Mouse (Mus musculus) CH12.LX (cell line): ENCODE measurements at regions not wholly inside any gene's neighbourhood (a gene's known extent, or its start where the extent isn't known, plus 50 kb on each side); places are given as distances from the start of the nearest gene placed in this dataset.
A peak's percentile ranks its signal among the peaks of the same experiment; 100 is the strongest.
"Not testable (repeated sequence)": the region's sequence is repeated elsewhere in the genome, so short reads cannot be mapped to it uniquely, and the experiment has no call there.

Experiments
- DNase-seq: peaks from one replicate; pipeline ENCODE4 v3.0.0-alpha.2; 2013; ENCODE audit errors: extremely low read depth
- H3K27ac ChIP-seq: 2 replicates; pipeline ENCODE4 v1.5.1; 2012; ENCODE audit warnings: low read depth, mild to moderate bottlenecking, control low read depth, moderate library complexity; ENCODE audit not compliant: insufficient read depth
- H3K27me3 ChIP-seq: replicated peaks from 2 replicates; pipeline ENCODE3; 2012; ENCODE audit warnings: inconsistent platforms
- H3K36me3 ChIP-seq, 2 experiments: replicated peaks in 1 of 2; 2 replicates each; pipeline versions ENCODE3 to v1.6.1; 2012; ENCODE audit warnings: inconsistent platforms in 1 of 2, low read length in 1 of 2, mild to moderate bottlenecking in 1 of 2, mixed read lengths in 1 of 2, moderate library complexity in 1 of 2; ENCODE audit not compliant: control insufficient read depth in 1 of 2, insufficient read depth in 1 of 2
- H3K4me1 ChIP-seq, 2 experiments: 2 replicates each; pipeline ENCODE4 v1.6.1; 2012; ENCODE audit warnings: inconsistent platforms in 1 of 2, moderate library complexity in 1 of 2; ENCODE audit not compliant: insufficient read depth in 2 of 2, control insufficient read depth in 1 of 2
- H3K4me2 ChIP-seq: 2 replicates; pipeline ENCODE4 v1.6.1; 2012; ENCODE audit warnings: low read depth, mild to moderate bottlenecking, control low read depth; ENCODE audit not compliant: poor library complexity, insufficient read depth, severe bottlenecking
- H3K4me3 ChIP-seq, 3 experiments: fragments of 150-350 bp in 1 of 3; sonication (generic) in 1 of 3; replicated peaks in 1 of 3; 2 replicates each; pipeline versions ENCODE3 to v1.5.1; 2011 to 2012; ENCODE audit warnings: low read depth in 2 of 3, low read length in 2 of 3, mild to moderate bottlenecking in 2 of 3, moderate library complexity in 2 of 3, control low read depth in 1 of 3, improper control_type of control experiment in 1 of 3, inconsistent platforms in 1 of 3, mixed read lengths in 1 of 3; ENCODE audit not compliant: poor library complexity in 1 of 3
- H3K79me2 ChIP-seq: replicated peaks from 2 replicates; pipeline ENCODE4 v1.6.1; 2012; ENCODE audit warnings: mild to moderate bottlenecking, moderate library complexity; ENCODE audit not compliant: control insufficient read depth, poor library complexity, insufficient read depth, severe bottlenecking; ENCODE audit errors: extremely low read depth
- H3K9ac ChIP-seq: 2 replicates; pipeline ENCODE4 v1.6.1; 2012; ENCODE audit warnings: low read depth, mild to moderate bottlenecking, control low read depth, moderate library complexity; ENCODE audit not compliant: insufficient read depth
- H3K9me3 ChIP-seq: replicated peaks from 2 replicates; pipeline ENCODE3; 2012; ENCODE audit warnings: low read length, inconsistent platforms, mixed read lengths
- CHD2 ChIP-seq: IDR thresholded peaks from 2 replicates; pipeline ENCODE4 v1.6.1; 2011; ENCODE audit warnings: low read length, improper control_type of control experiment
- CTCF ChIP-seq, 2 experiments: IDR thresholded peaks in 1 of 2; conservative IDR thresholded peaks in 1 of 2; 2 replicates each; pipeline ENCODE4 v1.5.1; 2011 to 2012; ENCODE audit warnings: low read depth in 2 of 2, low read length in 2 of 2, improper control_type of control experiment in 1 of 2, inconsistent platforms in 1 of 2, mild to moderate bottlenecking in 1 of 2, moderate library complexity in 1 of 2
- GABPA ChIP-seq: IDR thresholded peaks from 2 replicates; pipeline ENCODE4 v1.6.1; 2012; ENCODE audit warnings: low read depth, low read length, improper control_type of control experiment, inconsistent platforms; ENCODE audit not compliant: insufficient replicate concordance
- MAFK ChIP-seq: IDR thresholded peaks from 2 replicates; pipeline ENCODE4 v1.6.1; 2011; ENCODE audit warnings: low read length, improper control_type of control experiment; ENCODE audit not compliant: insufficient replicate concordance
- MEF2A ChIP-seq: IDR thresholded peaks from 2 replicates; pipeline ENCODE4 v1.6.1; 2014; ENCODE audit warnings: low read depth, mild to moderate bottlenecking, inconsistent platforms, low read length, improper control_type of control experiment, borderline replicate concordance
- MXI1 ChIP-seq: IDR thresholded peaks from 2 replicates; pipeline ENCODE4 v1.6.1; 2011; ENCODE audit warnings: mild to moderate bottlenecking, low read depth, low read length, improper control_type of control experiment
- MYC ChIP-seq: IDR thresholded peaks from 2 replicates; pipeline ENCODE4 v1.6.1; 2011; ENCODE audit warnings: low read depth, mild to moderate bottlenecking, improper control_type of control experiment, low read length
- NRF1 ChIP-seq: IDR thresholded peaks from 2 replicates; pipeline ENCODE4 v1.6.1; 2014; ENCODE audit warnings: low read depth, mild to moderate bottlenecking, inconsistent platforms, low read length, improper control_type of control experiment, moderate library complexity
- RAD21 ChIP-seq: IDR thresholded peaks from 2 replicates; pipeline ENCODE4 v1.6.1; 2011; ENCODE audit warnings: low read depth, mild to moderate bottlenecking, low read length, improper control_type of control experiment, moderate library complexity
- RCOR1 ChIP-seq: conservative IDR thresholded peaks from 2 replicates; pipeline ENCODE4 v1.6.1; 2012; ENCODE audit warnings: low read depth, mild to moderate bottlenecking, inconsistent platforms, low read length, improper control_type of control experiment
- SMC3 ChIP-seq: IDR thresholded peaks from 2 replicates; pipeline ENCODE4 v1.6.1; 2011; ENCODE audit warnings: low read depth, low read length, improper control_type of control experiment
- TBP ChIP-seq: conservative IDR thresholded peaks from 2 replicates; pipeline ENCODE4 v1.6.1; 2011; ENCODE audit warnings: low read depth, low read length, improper control_type of control experiment
- ZMIZ1 ChIP-seq: IDR thresholded peaks from 2 replicates; pipeline ENCODE4 v1.6.1; 2012; ENCODE audit warnings: low read depth, mild to moderate bottlenecking, inconsistent platforms, low read length, improper control_type of control experiment
- dilution Hi-C: fragments of 300-500 bp; cut with MboI; formaldehyde crosslinking; loops from 2 replicates; pipeline ENCODE4 v1.14.3; 2020; ENCODE audit warnings: low sequenced_read_pairs; ENCODE audit not compliant: extremely low pct_unique_long_range_greater_than_20kb, extremely low pct_ligation_motif_present
- in situ Hi-C: fragments of 300-500 bp; cut with MboI; formaldehyde crosslinking; loops from 3 replicates; pipeline ENCODE4 v1.14.3; 2019; ENCODE audit warnings: low sequenced_read_pairs, low pct_ligation_motif_present, low pct_unique_long_range_greater_than_20kb, mixed read lengths

DNA sequence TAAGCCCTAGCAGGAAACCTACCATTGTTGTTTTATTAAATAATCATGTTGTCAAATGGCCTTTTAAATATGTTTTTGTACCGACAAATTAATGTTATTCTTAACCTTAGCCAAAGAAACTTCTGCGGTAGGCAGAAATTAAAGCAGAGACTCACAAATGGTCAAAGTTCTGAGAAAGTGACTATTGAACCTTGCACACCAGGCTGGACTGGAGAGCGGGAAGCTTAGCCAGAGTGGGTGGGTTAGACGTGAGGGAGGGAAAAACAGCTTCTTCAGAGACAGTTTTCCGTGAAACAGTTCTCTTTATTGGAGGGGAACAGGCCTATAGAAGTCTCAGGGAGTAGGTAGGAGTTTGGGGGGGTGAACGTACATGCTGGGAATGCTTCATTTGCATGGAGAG is 89.2 kb upstream of the Rbbp6 start:
- H3K4me3 ChIP-seq = no peak overlapping the region
- in situ Hi-C loops (no loop called here), dilution Hi-C loops (no loop called here)
- H3K4me2 ChIP-seq = no peak overlapping the region
- DNase-seq = no peak
- no peaks in the 10 kb centered on the region for H3K4me1 ChIP-seq
- no peaks in the 10 kb centered on the region for H3K36me3 ChIP-seq
- peaks cover 55% of the 10 kb centered on the region for H3K27me3 ChIP-seq
- TF ChIP-seq CHD2 (no peak), GABPA (no peak), MAFK (no peak), ZMIZ1 (no peak), MXI1 (no peak), MEF2A (no peak), TBP (no peak)
- peaks cover 8% of the 10 kb centered on the region for H3K9me3 ChIP-seq
- no peaks in the 10 kb centered on the region for H3K79me2 ChIP-seq
- no peak overlapping the region for H3K27ac ChIP-seq
- H3K9ac ChIP-seq = no peak overlapping the region

DNA sequence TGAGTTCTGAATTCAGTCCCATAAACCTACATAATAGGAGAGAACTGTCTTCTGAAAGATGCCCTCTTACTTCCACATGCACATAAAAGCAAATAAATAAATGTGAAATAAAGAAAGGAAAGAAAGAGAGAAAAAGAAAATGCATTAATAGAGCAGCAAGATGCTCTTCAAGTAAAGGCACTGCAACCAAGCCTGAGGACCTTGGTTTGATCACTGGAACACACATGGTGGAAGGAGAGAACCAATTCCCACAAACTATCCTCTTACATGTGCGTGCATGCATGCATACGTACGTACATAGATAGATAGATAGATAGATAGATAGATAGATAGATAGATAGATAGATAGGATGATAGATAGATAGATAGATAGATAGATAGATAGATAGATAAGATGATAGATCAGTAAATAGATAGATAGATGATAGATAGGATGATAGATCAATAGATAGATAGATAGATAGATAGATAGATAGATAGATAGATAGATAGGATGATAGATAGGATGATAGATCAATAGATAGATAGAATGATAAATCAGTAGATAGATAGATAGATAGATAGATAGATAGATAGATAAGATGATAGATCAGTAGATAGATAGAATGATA is 83.5 kb upstream of the Rbbp6 start:
- DNase-seq, dilution Hi-C loops, H3K27ac ChIP-seq, in situ Hi-C loops, H3K36me3 ChIP-seq, H3K79me2 ChIP-seq, H3K9me3 ChIP-seq, H3K4me1 ChIP-seq, H3K4me3 ChIP-seq, H3K4me2 ChIP-seq, H3K9ac ChIP-seq: not testable (repeated sequence)
- peaks cover 59% of the 10 kb centered on the region for H3K27me3 ChIP-seq

GRCm38 (mm10) chr7:122886737-122887136 is 78.7 kb upstream of the Rbbp6 start:
- no peaks in the 10 kb centered on the region for H3K9me3 ChIP-seq
- dilution Hi-C loops = no loop called here

More at GRCm38 (mm10) chr7:122886737-122887136, 78.7 kb upstream of the Rbbp6 start:
- Histone ChIP-seq H3K79me2 (no peaks in the 10 kb centered on the region), H3K4me1 (no peaks in the 10 kb centered on the region), H3K4me3 (no peak overlapping the region), H3K27me3 (peaks cover 46% of the 10 kb centered on the region), H3K9ac (no peak overlapping the region), H3K4me2 (no peak overlapping the region), H3K36me3 (no peaks in the 10 kb centered on the region), H3K27ac (no peak overlapping the region)
- in situ Hi-C loops = no loop called here
- no peak for TF ChIP-seq RCOR1
- TF ChIP-seq SMC3 = peak; percentile 57
- TF ChIP-seq CTCF (conservative IDR thresholded peaks at IDR 0.05 in 1 of 2, IDR thresholded peaks at IDR 0.05 in 1 of 2; ENCODE audit: low read depth in 2 of 2, low read length in 2 of 2) = peak in 1 of 2 experiments; percentile 67; a peak in 3 of 4 replicates
- TF ChIP-seq NRF1 = no peak
- 0 out of 2 replicates have a peak, but pooled peaks have one; percentile 21 for TF ChIP-seq MYC
- peak; percentile 38 for TF ChIP-seq RAD21
- no peak for DNase-seq
